Mouse (Mus musculus): ENCODE results near the gene Erc1. TPM values are rescaled to one million over a fixed set of nuclear protein-coding genes. Genes with fewer than 3 reads are reported as not detected.
A peak's percentile ranks its signal among the peaks of the same experiment; 100 is the strongest.

Erc1 gene
- total RNA-seq, 2 experiments from 2014 or later, result 29.6 to 32.6 TPM

GRCm38 (mm10) chr6:119595440-119595839 lies 252.5 kb downstream of the Erc1 start:
- DNase-seq (ENCODE audit: low spot score in 2 of 2), result no peak

- no peak for DNase-seq (ENCODE audit: low spot score in 2 of 2)
Measured at GRCm38 (mm10) chr6:119590872-119591271, 257.1 kb downstream of the Erc1 start.

GRCm38 (mm10) chr6:119587897-119588296 lies 260.1 kb downstream of the Erc1 start:
- DNase-seq (ENCODE audit: low spot score in 2 of 2), result no peak

- no peak for DNase-seq (ENCODE audit: low spot score in 2 of 2)
Measured at GRCm38 (mm10) chr6:119587454-119587853, 260.5 kb downstream of the Erc1 start.

- no peak for DNase-seq (ENCODE audit: low spot score in 2 of 2)
Measured at GRCm38 (mm10) chr6:119585652-119586375, 262.2 kb downstream of the Erc1 start.

GRCm38 (mm10) chr6:119584061-119584460 lies 263.9 kb downstream of the Erc1 start:
- no peak for DNase-seq (ENCODE audit: low spot score in 2 of 2)

GRCm38 (mm10) chr6:119583165-119583564 lies 264.8 kb downstream of the Erc1 start:
- DNase-seq (ENCODE audit: low spot score in 2 of 2), result no peak

- no peak for DNase-seq (ENCODE audit: low spot score in 2 of 2)
Measured at GRCm38 (mm10) chr6:119576706-119577105, 271.3 kb downstream of the Erc1 start.

- DNase-seq (ENCODE audit: low spot score in 2 of 2), result no peak
Measured at GRCm38 (mm10) chr6:119575331-119575730, 272.6 kb downstream of the Erc1 start.

GRCm38 (mm10) chr6:119572296-119572695 lies 275.7 kb downstream of the Erc1 start:
- DNase-seq (ENCODE audit: low spot score in 2 of 2), result no peak

GRCm38 (mm10) chr6:119570797-119571196 lies 277.2 kb downstream of the Erc1 start:
- DNase-seq (ENCODE audit: low spot score in 2 of 2), result no peak

- no peak for DNase-seq (ENCODE audit: low spot score in 2 of 2)
Measured at GRCm38 (mm10) chr6:119568339-119568738, 279.6 kb downstream of the Erc1 start.

- DNase-seq (ENCODE audit: low spot score in 2 of 2), result peak in 1 of 2 experiments; percentile 51
Measured at GRCm38 (mm10) chr6:119565451-119566379, 282.3 kb downstream of the Erc1 start.

- DNase-seq (ENCODE audit: low spot score in 2 of 2), result no peak
Measured at GRCm38 (mm10) chr6:119562558-119562957, 285.4 kb downstream of the Erc1 start.

- DNase-seq (ENCODE audit: low spot score in 2 of 2), result no peak
Measured at GRCm38 (mm10) chr6:119558855-119559254, 289.1 kb downstream of the Erc1 start.

- DNase-seq (ENCODE audit: low spot score in 2 of 2), result no peak
Measured at GRCm38 (mm10) chr6:119554439-119554838, 293.5 kb downstream of the Erc1 start.

- DNase-seq (ENCODE audit: low spot score in 2 of 2), result peak in 1 of 2 experiments; percentile 24
Measured at GRCm38 (mm10) chr6:119544518-119544864, 303.5 kb downstream of the Erc1 start.

- peak in 1 of 2 experiments; percentile 38 for DNase-seq (ENCODE audit: low spot score in 2 of 2)
Measured at GRCm38 (mm10) chr6:119543803-119544517, 304.0 kb downstream of the Erc1 start, which contains the start of gene Wnt5b. TSS of gene Wnt5b (minus strand) at chr6:119544347.

- DNase-seq (ENCODE audit: low spot score in 2 of 2), result peak in 1 of 2 experiments; percentile 47
Measured at GRCm38 (mm10) chr6:119543456-119543802, 304.5 kb downstream of the Erc1 start.

- no peak for DNase-seq (ENCODE audit: low spot score in 2 of 2)
Measured at GRCm38 (mm10) chr6:119535867-119536266, 312.1 kb downstream of the Erc1 start.

- no peak for DNase-seq (ENCODE audit: low spot score in 2 of 2)
Measured at GRCm38 (mm10) chr6:119533170-119533709, 314.7 kb downstream of the Erc1 start.

Measured in gastrocnemius, postnatal 4 days (tissue).